Mouse (Mus musculus) kidney, postnatal 10 days (tissue): Measurements from ENCODE around the gene Pithd1.

Source experiments
- DNase-seq: peaks from one replicate; pipeline ENCODE4 v3.0.0; 2021; ENCODE audit warnings: mixed read lengths

The Pithd1 gene

GRCm38 (mm10) chr4:135926195-135926808 lies 60.8 kb downstream of the Pithd1 start:
- no peak for DNase-seq
